Mouse (Mus musculus): ENCODE data around the gene Tdgf1. TPM values are rescaled to one million over a fixed set of nuclear protein-coding genes. Genes with fewer than 3 reads are reported as not detected.

Gene Tdgf1
- total RNA-seq, 1 experiment: 904 TPM

GRCm38 (mm10) chr9:110902271-110902670, 43.7 kb downstream of the Tdgf1 start:
- Histone ChIP-seq H3K4me3 (ENCODE audit: insufficient read depth in 1 of 2, low read depth in 1 of 2, low read length in 2 of 2, poor library complexity in 1 of 2, severe bottlenecking in 1 of 2) (no peak overlapping the region), H3K9me3 (ENCODE audit: control insufficient read depth, insufficient read depth, low read depth, low read length) (no peaks in the 10 kb centered on the region; the same call in 1 of the 2 replicates), H3K36me3 (ENCODE audit: control insufficient read depth, insufficient read depth, low read length, poor library complexity, severe bottlenecking) (peaks cover 18% of the 10 kb centered on the region; the same call in 1 of the 2 replicates), H3K27ac (ENCODE audit: insufficient read depth, low read depth, low read length, poor library complexity, severe bottlenecking) (no peak overlapping the region), H3K4me1 (ENCODE audit: control insufficient read depth in 2 of 2, insufficient read depth in 2 of 2, low read length in 2 of 2, poor library complexity in 1 of 2) (no peaks in the 10 kb centered on the region), H3K9ac (ENCODE audit: insufficient read depth, low read depth, low read length, poor library complexity, severe bottlenecking) (no peak overlapping the region)
- in situ Hi-C loops (cut with MboI; ENCODE audit: low sequenced_read_pairs in 2 of 2, unreplicated experiment in 2 of 2): no loop called here
- no peak for TF ChIP-seq ZC3H11A (IDR thresholded peaks at IDR 0.05; ENCODE audit: borderline replicate concordance, low read depth, low read length)
- TF ChIP-seq ZNF384 (IDR thresholded peaks at IDR 0.05; ENCODE audit: low read depth, low read length): no peak
- TF ChIP-seq CHD2 (IDR thresholded peaks at IDR 0.05; ENCODE audit: low read depth, low read length): no peak
- no peak for TF ChIP-seq MAFK (IDR thresholded peaks at IDR 0.05; ENCODE audit: insufficient read depth, low read depth, low read length)
- no peak for TF ChIP-seq HCFC1 (IDR thresholded peaks at IDR 0.05; ENCODE audit: borderline replicate concordance, insufficient read depth, low read length)
- no peak for DNase-seq (ENCODE audit: low read depth, low spot score)

GRCm38 (mm10) chr9:110901204-110901603, 44.8 kb downstream of the Tdgf1 start:
- H3K4me1 ChIP-seq (ENCODE audit: control insufficient read depth in 2 of 2, insufficient read depth in 2 of 2, low read length in 2 of 2, poor library complexity in 1 of 2): peaks cover 0 to 2% of the 10 kb centered on the region in 2 experiments; a peak in 1 of 4 replicates
- in situ Hi-C loops (cut with MboI; ENCODE audit: low sequenced_read_pairs in 2 of 2, unreplicated experiment in 2 of 2): no loop called here
- H3K36me3 ChIP-seq (ENCODE audit: control insufficient read depth, insufficient read depth, low read length, poor library complexity, severe bottlenecking): peaks cover 18% of the 10 kb centered on the region; the same call in 1 of the 2 replicates
- no peak overlapping the region for H3K4me3 ChIP-seq (ENCODE audit: insufficient read depth in 1 of 2, low read depth in 1 of 2, low read length in 2 of 2, poor library complexity in 1 of 2, severe bottlenecking in 1 of 2)
- no peaks in the 10 kb centered on the region for H3K9me3 ChIP-seq (ENCODE audit: control insufficient read depth, insufficient read depth, low read depth, low read length)
- no peak overlapping the region for H3K9ac ChIP-seq (ENCODE audit: insufficient read depth, low read depth, low read length, poor library complexity, severe bottlenecking)
- TF ChIP-seq CHD2 (IDR thresholded peaks at IDR 0.05; ENCODE audit: low read depth, low read length) (no peak), MAFK (IDR thresholded peaks at IDR 0.05; ENCODE audit: insufficient read depth, low read depth, low read length) (no peak), ZNF384 (IDR thresholded peaks at IDR 0.05; ENCODE audit: low read depth, low read length) (no peak), HCFC1 (IDR thresholded peaks at IDR 0.05; ENCODE audit: borderline replicate concordance, insufficient read depth, low read length) (no peak), ZC3H11A (IDR thresholded peaks at IDR 0.05; ENCODE audit: borderline replicate concordance, low read depth, low read length) (no peak)
- no peak overlapping the region for H3K27ac ChIP-seq (ENCODE audit: insufficient read depth, low read depth, low read length, poor library complexity, severe bottlenecking)
- DNase-seq (ENCODE audit: low read depth, low spot score): no peak

DNA sequence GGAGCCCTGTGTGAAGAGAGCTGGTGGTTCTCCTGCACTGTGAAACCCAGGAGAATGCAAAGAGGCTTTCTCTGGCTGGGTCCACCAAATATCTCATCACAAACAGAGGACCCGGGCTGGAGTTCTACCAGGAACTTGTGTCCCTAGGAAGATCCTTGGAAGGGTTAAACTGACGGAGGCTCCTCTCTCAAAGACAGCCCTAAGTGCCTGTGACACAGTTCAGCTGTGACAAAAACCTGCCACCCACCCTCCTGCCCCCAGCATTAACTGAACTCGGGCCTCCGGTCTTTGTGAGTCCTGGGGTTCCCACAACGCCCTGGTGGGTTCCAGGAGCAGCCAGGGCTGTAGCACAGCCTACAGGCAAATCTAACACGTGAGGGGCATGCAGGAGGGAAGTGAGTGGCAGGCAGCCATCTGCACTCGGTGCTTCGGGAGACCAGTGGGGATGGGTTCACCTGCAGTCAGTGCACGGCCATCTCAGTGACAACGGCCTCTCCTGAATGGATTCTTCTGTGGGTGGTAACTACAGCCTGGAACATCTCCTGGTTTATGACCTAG, 46.4 kb downstream of the Tdgf1 start:
- no peaks in the 10 kb centered on the region for H3K9me3 ChIP-seq (ENCODE audit: control insufficient read depth, insufficient read depth, low read depth, low read length)
- H3K9ac ChIP-seq (ENCODE audit: insufficient read depth, low read depth, low read length, poor library complexity, severe bottlenecking): no peak overlapping the region
- H3K36me3 ChIP-seq (ENCODE audit: control insufficient read depth, insufficient read depth, low read length, poor library complexity, severe bottlenecking): peaks cover 18% of the 10 kb centered on the region; the same call in 1 of the 2 replicates
- no peak overlapping the region for H3K4me3 ChIP-seq (ENCODE audit: insufficient read depth in 1 of 2, low read depth in 1 of 2, low read length in 2 of 2, poor library complexity in 1 of 2, severe bottlenecking in 1 of 2)
- DNase-seq (ENCODE audit: low read depth, low spot score): no peak
- in situ Hi-C loops (cut with MboI; ENCODE audit: low sequenced_read_pairs in 2 of 2, unreplicated experiment in 2 of 2): no loop called here
- H3K4me1 ChIP-seq (ENCODE audit: control insufficient read depth in 2 of 2, insufficient read depth in 2 of 2, low read length in 2 of 2, poor library complexity in 1 of 2): peaks cover 0 to 8% of the 10 kb centered on the region in 2 experiments; a peak in 1 of 4 replicates
- TF ChIP-seq ZC3H11A (IDR thresholded peaks at IDR 0.05; ENCODE audit: borderline replicate concordance, low read depth, low read length) (no peak), HCFC1 (IDR thresholded peaks at IDR 0.05; ENCODE audit: borderline replicate concordance, insufficient read depth, low read length) (no peak), CHD2 (IDR thresholded peaks at IDR 0.05; ENCODE audit: low read depth, low read length) (no peak), MAFK (IDR thresholded peaks at IDR 0.05; ENCODE audit: insufficient read depth, low read depth, low read length) (no peak), ZNF384 (IDR thresholded peaks at IDR 0.05; ENCODE audit: low read depth, low read length) (no peak)
- no peak overlapping the region for H3K27ac ChIP-seq (ENCODE audit: insufficient read depth, low read depth, low read length, poor library complexity, severe bottlenecking)

GRCm38 (mm10) chr9:110896595-110896994, 49.4 kb downstream of the Tdgf1 start:
- Histone ChIP-seq H3K36me3 (ENCODE audit: control insufficient read depth, insufficient read depth, low read length, poor library complexity, severe bottlenecking) (peaks cover 23% of the 10 kb centered on the region; the same call in 1 of the 2 replicates), H3K27ac (ENCODE audit: insufficient read depth, low read depth, low read length, poor library complexity, severe bottlenecking) (peak overlapping the region; percentile 44; the same call in 1 of the 2 replicates), H3K9ac (ENCODE audit: insufficient read depth, low read depth, low read length, poor library complexity, severe bottlenecking) (no peak overlapping the region), H3K9me3 (ENCODE audit: control insufficient read depth, insufficient read depth, low read depth, low read length) (no peaks in the 10 kb centered on the region), H3K4me3 (ENCODE audit: insufficient read depth in 1 of 2, low read depth in 1 of 2, low read length in 2 of 2, poor library complexity in 1 of 2, severe bottlenecking in 1 of 2) (peak overlapping the region in 1 of 2 experiments; percentile 2; a peak in 2 of 4 replicates), H3K4me1 (ENCODE audit: control insufficient read depth in 2 of 2, insufficient read depth in 2 of 2, low read length in 2 of 2, poor library complexity in 1 of 2) (peaks cover 0 to 8% of the 10 kb centered on the region in 2 experiments; a peak in 1 of 4 replicates)
- peak; percentile 63 for DNase-seq (ENCODE audit: low read depth, low spot score)
- TF ChIP-seq ZNF384 (IDR thresholded peaks at IDR 0.05; ENCODE audit: low read depth, low read length): no peak
- no peak for TF ChIP-seq CHD2 (IDR thresholded peaks at IDR 0.05; ENCODE audit: low read depth, low read length)
- no peak for TF ChIP-seq HCFC1 (IDR thresholded peaks at IDR 0.05; ENCODE audit: borderline replicate concordance, insufficient read depth, low read length)
- no peak for TF ChIP-seq ZC3H11A (IDR thresholded peaks at IDR 0.05; ENCODE audit: borderline replicate concordance, low read depth, low read length)
- no peak for TF ChIP-seq MAFK (IDR thresholded peaks at IDR 0.05; ENCODE audit: insufficient read depth, low read depth, low read length)
- in situ Hi-C loops (cut with MboI; ENCODE audit: low sequenced_read_pairs in 2 of 2, unreplicated experiment in 2 of 2): no loop called here
